Mouse (Mus musculus): ENCODE results near the gene Steap3. TPM values are rescaled to one million over a fixed set of nuclear protein-coding genes. Genes with fewer than 3 reads are reported as not detected.

Gene Steap3
- polyA plus RNA-seq, 1 experiment from 2014 or later = 4.6 TPM

GRCm38 (mm10) chr1:120190300-120190699 is 82.2 kb downstream of the Steap3 start:
- ATAC-seq (replicated peaks; ENCODE audit: low FRiP score, low read depth) (no peak), DNase-seq (ENCODE audit: low spot score) (no peak)
- no peaks in the 10 kb centered on the region for H3K27me3 ChIP-seq (ENCODE audit: insufficient read depth, low read length)
- H3K9me3 ChIP-seq (replicated peaks; ENCODE audit: low read length) = no peaks in the 10 kb centered on the region
- H3K36me3 ChIP-seq (ENCODE audit: insufficient read depth, low read length) = no peaks in the 10 kb centered on the region
- no peak overlapping the region for H3K9ac ChIP-seq (ENCODE audit: low read depth, low read length)
- no peaks in the 10 kb centered on the region for H3K4me1 ChIP-seq (replicated peaks; ENCODE audit: insufficient read depth, low read length)
- 87% methylated on average over 2 of the region's 2 CpGs for WGBS
- TF ChIP-seq CTCF (IDR thresholded peaks at IDR 0.05; ENCODE audit: low read depth) = no peak
- no peak overlapping the region for H3K4me2 ChIP-seq (ENCODE audit: low read length)
- no peak overlapping the region for H3K27ac ChIP-seq
- no peak overlapping the region for H3K4me3 ChIP-seq (replicated peaks; ENCODE audit: low read depth, low read length)

GRCm38 (mm10) chr1:120189206-120189605 is 83.3 kb downstream of the Steap3 start:
- ATAC-seq (replicated peaks; ENCODE audit: low FRiP score, low read depth) (no peak), DNase-seq (ENCODE audit: low spot score) (no peak)
- no peak overlapping the region for H3K4me2 ChIP-seq (ENCODE audit: low read length)
- H3K36me3 ChIP-seq (ENCODE audit: insufficient read depth, low read length) = no peaks in the 10 kb centered on the region
- H3K9me3 ChIP-seq (replicated peaks; ENCODE audit: low read length) = no peaks in the 10 kb centered on the region
- H3K27ac ChIP-seq = no peak overlapping the region
- 90% methylated on average over 6 of the region's 6 CpGs for WGBS
- no peak overlapping the region for H3K9ac ChIP-seq (ENCODE audit: low read depth, low read length)
- H3K4me3 ChIP-seq (replicated peaks; ENCODE audit: low read depth, low read length) = no peak overlapping the region
- H3K27me3 ChIP-seq (ENCODE audit: insufficient read depth, low read length) = no peaks in the 10 kb centered on the region
- no peaks in the 10 kb centered on the region for H3K4me1 ChIP-seq (replicated peaks; ENCODE audit: insufficient read depth, low read length)
- no peak for TF ChIP-seq CTCF (IDR thresholded peaks at IDR 0.05; ENCODE audit: low read depth)

DNA sequence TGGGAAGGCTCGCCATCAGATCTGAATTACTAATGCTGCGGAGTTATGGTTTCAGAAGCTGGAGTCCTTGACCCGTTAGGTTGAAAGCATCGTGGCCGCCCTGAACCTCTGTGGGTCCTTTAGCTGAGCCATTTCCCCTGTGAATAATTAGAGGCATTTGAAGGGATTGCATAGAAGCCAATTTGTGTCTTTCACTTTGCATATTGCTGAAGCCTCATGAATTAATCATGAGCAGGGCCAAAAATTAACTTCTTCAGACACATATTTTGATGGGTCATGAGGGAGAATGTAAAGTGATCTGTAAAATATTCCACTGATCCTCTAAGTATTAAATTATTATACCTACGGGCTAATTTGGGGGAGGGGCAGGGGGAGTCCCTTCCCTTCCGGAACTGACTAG is 85.4 kb downstream of the Steap3 start:
- ATAC-seq (replicated peaks; ENCODE audit: low FRiP score, low read depth) (no peak), DNase-seq (ENCODE audit: low spot score) (no peak)
- Histone ChIP-seq H3K4me3 (replicated peaks; ENCODE audit: low read depth, low read length) (no peak overlapping the region), H3K36me3 (ENCODE audit: insufficient read depth, low read length) (no peaks in the 10 kb centered on the region), H3K4me2 (ENCODE audit: low read length) (no peak overlapping the region), H3K27ac (no peak overlapping the region), H3K9ac (ENCODE audit: low read depth, low read length) (no peak overlapping the region), H3K27me3 (ENCODE audit: insufficient read depth, low read length) (no peaks in the 10 kb centered on the region), H3K4me1 (replicated peaks; ENCODE audit: insufficient read depth, low read length) (no peaks in the 10 kb centered on the region), H3K9me3 (replicated peaks; ENCODE audit: low read length) (no peaks in the 10 kb centered on the region)
- TF ChIP-seq CTCF (IDR thresholded peaks at IDR 0.05; ENCODE audit: low read depth) = no peak
- 74% methylated on average over 7 of the region's 7 CpGs for WGBS

DNA sequence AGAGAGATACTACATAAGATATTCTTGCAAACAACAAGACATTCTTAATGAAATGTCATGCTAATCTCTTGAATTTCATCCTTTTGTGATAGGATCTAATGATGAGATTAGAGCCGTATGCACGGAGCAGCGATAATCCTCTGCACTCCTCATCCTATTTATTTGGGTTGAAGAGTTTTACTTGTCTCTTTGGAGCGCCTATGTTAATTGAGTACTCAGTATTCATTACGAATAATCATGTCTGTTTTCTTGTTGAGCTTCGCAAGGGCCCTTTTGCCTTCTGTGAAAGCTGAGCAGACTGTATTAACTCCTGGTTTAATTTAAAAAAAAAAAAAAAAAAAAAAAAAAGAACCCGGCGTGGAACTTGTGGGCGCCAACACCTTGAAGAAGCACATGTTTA is 85.8 kb downstream of the Steap3 start:
- no peaks in the 10 kb centered on the region for H3K9me3 ChIP-seq (replicated peaks; ENCODE audit: low read length)
- 78% methylated on average over 9 of the region's 9 CpGs for WGBS
- DNase-seq (ENCODE audit: low spot score) = no peak

DNA sequence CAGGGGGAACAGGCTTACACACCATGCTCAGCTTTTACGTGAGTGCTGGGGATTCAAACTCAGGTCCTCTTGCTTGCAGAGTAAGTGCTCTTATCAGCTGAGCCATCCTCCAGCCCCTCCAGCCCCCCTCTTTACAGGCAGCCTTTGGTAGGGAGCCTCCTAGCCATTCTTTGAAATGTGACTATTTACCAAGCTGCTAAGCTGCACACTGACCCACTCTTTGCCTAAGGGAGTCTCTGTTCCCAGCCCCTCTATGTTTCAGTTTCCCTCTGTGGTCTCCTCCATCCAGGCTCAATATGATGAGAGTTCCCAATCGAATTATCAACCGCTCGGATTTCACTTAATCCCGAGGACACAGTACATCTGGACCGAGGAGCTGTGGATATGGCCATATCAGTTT is 86.3 kb downstream of the Steap3 start:
- H3K9ac ChIP-seq (ENCODE audit: low read depth, low read length) = no peak overlapping the region
- DNase-seq (ENCODE audit: low spot score) (no peak), ATAC-seq (replicated peaks; ENCODE audit: low FRiP score, low read depth) (no peak)
- H3K4me2 ChIP-seq (ENCODE audit: low read length) = no peak overlapping the region
- H3K9me3 ChIP-seq (replicated peaks; ENCODE audit: low read length) = no peaks in the 10 kb centered on the region
- no peaks in the 10 kb centered on the region for H3K4me1 ChIP-seq (replicated peaks; ENCODE audit: insufficient read depth, low read length)
- no peak for TF ChIP-seq CTCF (IDR thresholded peaks at IDR 0.05; ENCODE audit: low read depth)
- no peaks in the 10 kb centered on the region for H3K36me3 ChIP-seq (ENCODE audit: insufficient read depth, low read length)
- H3K27me3 ChIP-seq (ENCODE audit: insufficient read depth, low read length) = no peaks in the 10 kb centered on the region
- no peak overlapping the region for H3K27ac ChIP-seq
- H3K4me3 ChIP-seq (replicated peaks; ENCODE audit: low read depth, low read length) = no peak overlapping the region
- 65% methylated on average over 6 of the region's 6 CpGs for WGBS

More for the DNA sequence above, 85.8 kb downstream of the Steap3 start:
- H3K9ac ChIP-seq (ENCODE audit: low read depth, low read length) = no peak overlapping the region
- no peak for ATAC-seq (replicated peaks; ENCODE audit: low FRiP score, low read depth)
- H3K27me3 ChIP-seq (ENCODE audit: insufficient read depth, low read length) = no peaks in the 10 kb centered on the region
- H3K36me3 ChIP-seq (ENCODE audit: insufficient read depth, low read length) = no peaks in the 10 kb centered on the region
- no peak overlapping the region for H3K4me2 ChIP-seq (ENCODE audit: low read length)
- no peak overlapping the region for H3K27ac ChIP-seq
- H3K4me3 ChIP-seq (replicated peaks; ENCODE audit: low read depth, low read length) = no peak overlapping the region
- H3K4me1 ChIP-seq (replicated peaks; ENCODE audit: insufficient read depth, low read length) = no peaks in the 10 kb centered on the region
- TF ChIP-seq CTCF (IDR thresholded peaks at IDR 0.05; ENCODE audit: low read depth) = no peak

- WGBS = 87% methylated on average over 8 of the region's 8 CpGs
- TF ChIP-seq CTCF (IDR thresholded peaks at IDR 0.05; ENCODE audit: low read depth) = no peak
- no peaks in the 10 kb centered on the region for H3K36me3 ChIP-seq (ENCODE audit: insufficient read depth, low read length)
- no peaks in the 10 kb centered on the region for H3K27me3 ChIP-seq (ENCODE audit: insufficient read depth, low read length)
- no peak overlapping the region for H3K4me2 ChIP-seq (ENCODE audit: low read length)
- H3K9me3 ChIP-seq (replicated peaks; ENCODE audit: low read length) = no peaks in the 10 kb centered on the region
- no peaks in the 10 kb centered on the region for H3K4me1 ChIP-seq (replicated peaks; ENCODE audit: insufficient read depth, low read length)
- no peak overlapping the region for H3K4me3 ChIP-seq (replicated peaks; ENCODE audit: low read depth, low read length)
- no peak overlapping the region for H3K9ac ChIP-seq (ENCODE audit: low read depth, low read length)
- DNase-seq (ENCODE audit: low spot score) = no peak
- ATAC-seq (replicated peaks; ENCODE audit: low FRiP score, low read depth) = no peak
- no peak overlapping the region for H3K27ac ChIP-seq
These were observed 95.4 kb downstream of the Steap3 start for GRCm38 (mm10) chr1:120177141-120177540.

- no peaks in the 10 kb centered on the region for H3K27me3 ChIP-seq (ENCODE audit: insufficient read depth, low read length)
- H3K36me3 ChIP-seq (ENCODE audit: insufficient read depth, low read length) = no peaks in the 10 kb centered on the region
- no peak overlapping the region for H3K27ac ChIP-seq
- 8% methylated on average over 14 of the region's 14 CpGs for WGBS
- H3K4me3 ChIP-seq (replicated peaks; ENCODE audit: low read depth, low read length) = no peak overlapping the region
- no peaks in the 10 kb centered on the region for H3K4me1 ChIP-seq (replicated peaks; ENCODE audit: insufficient read depth, low read length)
- peak; percentile 54; the same call in 1 of the 2 replicates for ATAC-seq (replicated peaks; ENCODE audit: low FRiP score, low read depth)
- no peaks in the 10 kb centered on the region for H3K9me3 ChIP-seq (replicated peaks; ENCODE audit: low read length)
- DNase-seq (ENCODE audit: low spot score) = peak; percentile 71
- H3K9ac ChIP-seq (ENCODE audit: low read depth, low read length) = no peak overlapping the region
- no peak for TF ChIP-seq CTCF (IDR thresholded peaks at IDR 0.05; ENCODE audit: low read depth)
- peak overlapping the region; percentile 30; the same call in 1 of the 2 replicates for H3K4me2 ChIP-seq (ENCODE audit: low read length)
These were observed 96.2 kb downstream of the Steap3 start for GRCm38 (mm10) chr1:120176313-120176712.

Measured in kidney, postnatal 0 days (tissue).